Comparison of ENCODE assay signal across 19 mouse cellular contexts in genomic region chr16:97720093-97720492, GRCm38 (mm10). TPM values are rescaled to one million over a fixed set of nuclear protein-coding genes. Genes with fewer than 3 reads are reported as not detected.
"Had no signal": no experiment of that assay in that cellular context is flagged by ENCODE, and none has a peak within 500 bp of the region (broad histone marks: within the 10 kb centered on the region; RNA-seq: fewer than 3 reads in every experiment).

No protein-coding gene starts in this region.

- ATAC-seq: liver, embryonic 12.5 days; midbrain, embryonic 15.5 days had no signal

- H3K27me3 ChIP-seq: kidney, embryonic 15.5 days; limb, embryonic 13.5 days; liver, embryonic 12.5 days; liver, embryonic 15.5 days; midbrain, embryonic 12.5 days; midbrain, embryonic 15.5 days; neural tube, embryonic 13.5 days had no signal

- H3K27ac ChIP-seq: kidney, embryonic 15.5 days; left cerebral cortex, adult 2 months; limb, embryonic 10.5 days; limb, embryonic 13.5 days; liver, embryonic 12.5 days; liver, embryonic 15.5 days; midbrain, embryonic 12.5 days; midbrain, embryonic 15.5 days; neural tube, embryonic 13.5 days had no signal

- H3K9me3 ChIP-seq: kidney, embryonic 15.5 days; limb, embryonic 10.5 days; limb, embryonic 13.5 days; liver, embryonic 12.5 days; liver, embryonic 15.5 days; midbrain, embryonic 12.5 days; midbrain, embryonic 15.5 days had no signal

- H3K4me3 ChIP-seq: kidney, embryonic 15.5 days; left cerebral cortex, adult 2 months; limb, embryonic 10.5 days; limb, embryonic 13.5 days; liver, embryonic 12.5 days; liver, embryonic 15.5 days; midbrain, embryonic 12.5 days; midbrain, embryonic 15.5 days; neural tube, embryonic 13.5 days had no signal

- H3K4me1 ChIP-seq: kidney, embryonic 15.5 days; limb, embryonic 10.5 days; limb, embryonic 13.5 days; liver, embryonic 12.5 days; liver, embryonic 15.5 days; midbrain, embryonic 12.5 days; midbrain, embryonic 15.5 days; neural tube, embryonic 13.5 days had no signal

- H3K9ac ChIP-seq: kidney, embryonic 15.5 days; limb, embryonic 13.5 days; liver, embryonic 12.5 days; liver, embryonic 15.5 days; midbrain, embryonic 12.5 days; midbrain, embryonic 15.5 days; neural tube, embryonic 13.5 days had no signal

- H3K36me3 ChIP-seq: kidney, embryonic 15.5 days; limb, embryonic 10.5 days; limb, embryonic 13.5 days; liver, embryonic 12.5 days; liver, embryonic 15.5 days; midbrain, embryonic 12.5 days; midbrain, embryonic 15.5 days; neural tube, embryonic 13.5 days had no signal

- DNase-seq: kidney, adult 11 months; kidney, adult 8-10 months; kidney, postnatal 10 days; kidney, postnatal 36 days; layer of hippocampus, postnatal 36 days; liver; lung, postnatal 4 days; retina, postnatal 1 day; thymus, postnatal 25 days had no signal

- H3K4me2 ChIP-seq: kidney, embryonic 15.5 days; limb, embryonic 13.5 days; liver, embryonic 12.5 days; liver, embryonic 15.5 days; midbrain, embryonic 12.5 days; midbrain, embryonic 15.5 days; neural tube, embryonic 13.5 days had no signal

RNA-seq across cellular contexts. Expression of gene Ripk4, which starts 43.5 kb away (rescaled TPM):
- total RNA-seq: neutrophil, adult 5-6 weeks had no signal
